Comparison of ENCODE assay signal across 22 mouse cellular contexts in the genomic region with DNA sequence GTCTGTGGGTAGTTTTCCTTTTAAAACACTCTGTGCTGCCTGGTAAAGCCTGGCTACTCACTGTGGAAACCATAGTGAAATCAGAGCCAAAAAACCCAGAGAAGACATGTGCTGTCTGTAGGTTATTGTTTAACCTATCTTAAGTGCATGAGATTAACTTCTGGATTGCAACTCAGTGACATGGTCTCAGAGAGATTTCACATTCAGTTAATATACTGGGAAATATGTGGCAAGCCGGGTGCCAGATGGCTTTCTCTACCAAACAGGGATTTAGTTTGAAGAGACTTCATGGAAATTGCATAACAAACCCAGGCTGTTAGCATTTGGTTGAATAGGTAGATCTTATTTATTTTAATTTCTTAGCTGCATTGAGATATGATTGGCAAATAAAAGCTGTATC. TPM values are rescaled to one million over a fixed set of nuclear protein-coding genes. Genes with fewer than 3 reads are reported as not detected.
DNase-seq lines count a peak whose midpoint lies in the region; TF ChIP-seq lines count a peak whose summit lies in the region.
"Had no signal": no experiment of that assay in that cellular context is flagged by ENCODE, and none has a peak within 500 bp of the region (broad histone marks: within the 10 kb centered on the region; RNA-seq: fewer than 3 reads in every experiment).

No protein-coding gene starts in this region.

- no peak overlapping the region for H3K4me3 ChIP-seq in layer of hippocampus, adult 2 months
- H3K4me3 ChIP-seq: embryonic facial prominence, embryonic 12.5 days; forebrain, embryonic 13.5 days; gastrocnemius, adult 2 months; heart, embryonic 10.5 days; intestine, embryonic 15.5 days; kidney, embryonic 15.5 days; neural tube, embryonic 15.5 days had no signal

- peak; percentile 53 to 55 for DNase-seq in layer of hippocampus, adult 2 months (ENCODE audit: low spot score in 2 of 2)
- no peak for DNase-seq in layer of hippocampus, adult 9-10 months (ENCODE audit: low spot score)
- peak; percentile 40 for DNase-seq in lung, postnatal 36 days
- no peak for DNase-seq in lung, postnatal 25 days (ENCODE audit: low spot score)
- DNase-seq in layer of hippocampus, adult 8-10 months (ENCODE audit: low spot score in 2 of 2) = peak; percentile 28 to 60
- no peak for DNase-seq in cerebellum, adult 11 months
- DNase-seq in kidney, adult 18-20 months = no peak
- DNase-seq: adrenal gland, adult 8-10 months; B cell, adult 2 months; cerebellum, adult 2 months; cerebellum, postnatal 25 days; gastrocnemius, adult 2 months; right cerebral cortex, adult 18-20 months; right cerebral cortex, postnatal 4 days; thymus, adult 2 months had no signal

- no peak for TF ChIP-seq CTCF in layer of hippocampus, adult 2 months (conservative IDR thresholded peaks at IDR 0.05)

- H3K27ac ChIP-seq in layer of hippocampus, adult 2 months = peak overlapping the region; percentile 83
- H3K27ac ChIP-seq: embryonic facial prominence, embryonic 12.5 days; forebrain, embryonic 13.5 days; gastrocnemius, adult 2 months; heart, embryonic 10.5 days; intestine, embryonic 15.5 days; neural tube, embryonic 15.5 days had no signal

RNA-seq across cellular contexts. Expression of a gene that starts 17.8 kb away (rescaled TPM):
- 10 to 100 TPM in 1 of 2 experiments, 1 to 10 TPM in 1; 8.9 to 11.2 TPM for total RNA-seq in layer of hippocampus, adult 2 months (2021)
- total RNA-seq in layer of hippocampus, adult 8-10 months (2022) = 1 to 10 TPM; 5.8 to 9.7 (median 8.1) TPM
- total RNA-seq: CH12.LX had no signal

Comparison
In these comparisons a context has a peak if more than half of its experiments do, and no peak if none do; other contexts are left out.
1. DNase-seq: peak in layer of hippocampus, adult 2 months (2 of 2), lung, postnatal 36 days (single experiment) and layer of hippocampus, adult 8-10 months (2 of 2); none in layer of hippocampus, adult 9-10 months (single experiment), lung, postnatal 25 days (single experiment), cerebellum, adult 11 months (single experiment) and kidney, adult 18-20 months (single experiment).